Mouse (Mus musculus): ENCODE measurements around the gene Tcf7l2. TPM values are rescaled to one million over a fixed set of nuclear protein-coding genes. Genes with fewer than 3 reads are reported as not detected.

Gene Tcf7l2
- total and polyA plus RNA-seq, 2 experiments from 2014 or later: 3.0 to 38.6 TPM

- no peak overlapping the region for H3K4me3 ChIP-seq (ENCODE audit: low read depth, low read length)
- H3K4me1 ChIP-seq (ENCODE audit: control insufficient read depth, insufficient read depth): peaks cover 24% of the 10 kb centered on the region
- 51% methylated on average over 5 of the region's 5 CpGs for WGBS
- no peaks in the 10 kb centered on the region for H3K36me3 ChIP-seq (replicated peaks; ENCODE audit: control insufficient read depth, insufficient read depth, low read length)
- H3K4me2 ChIP-seq (ENCODE audit: low read depth, low read length): no peak overlapping the region
- peak overlapping the region; percentile 46; the same call in 1 of the 2 replicates for H3K27ac ChIP-seq (ENCODE audit: low read depth)
- H3K9me3 ChIP-seq (replicated peaks; ENCODE audit: control insufficient read depth, low read length): no peaks in the 10 kb centered on the region
- no peak overlapping the region for H3K9ac ChIP-seq (replicated peaks; ENCODE audit: low read depth, low read length)
- no peak for DNase-seq (ENCODE audit: low spot score)
- no peaks in the 10 kb centered on the region for H3K27me3 ChIP-seq (ENCODE audit: control insufficient read depth, insufficient read depth, low read length)
- ATAC-seq (ENCODE audit: insufficient read depth, low read depth): no peak
- TF ChIP-seq EP300 (IDR thresholded peaks at IDR 0.05; ENCODE audit: low read depth) (no peak), CTCF (IDR thresholded peaks at IDR 0.05; ENCODE audit: low read depth) (no peak)
These were observed 47.3 kb downstream of the Tcf7l2 start for GRCm38 (mm10) chr19:55788905-55789295.

GRCm38 (mm10) chr19:55789838-55790237, 48.2 kb downstream of the Tcf7l2 start:
- peaks cover 24% of the 10 kb centered on the region for H3K4me1 ChIP-seq (ENCODE audit: control insufficient read depth, insufficient read depth)
- TF ChIP-seq EP300 (IDR thresholded peaks at IDR 0.05; ENCODE audit: low read depth): no peak
- no peak for TF ChIP-seq CTCF (IDR thresholded peaks at IDR 0.05; ENCODE audit: low read depth)
- H3K27me3 ChIP-seq (ENCODE audit: control insufficient read depth, insufficient read depth, low read length): no peaks in the 10 kb centered on the region
- no peak overlapping the region for H3K9ac ChIP-seq (replicated peaks; ENCODE audit: low read depth, low read length)
- no peak overlapping the region for H3K27ac ChIP-seq (ENCODE audit: low read depth)
- H3K36me3 ChIP-seq (replicated peaks; ENCODE audit: control insufficient read depth, insufficient read depth, low read length): no peaks in the 10 kb centered on the region
- no peak for DNase-seq (ENCODE audit: low spot score)
- H3K4me3 ChIP-seq (ENCODE audit: low read depth, low read length): no peak overlapping the region
- H3K9me3 ChIP-seq (replicated peaks; ENCODE audit: control insufficient read depth, low read length): no peaks in the 10 kb centered on the region
- no peak overlapping the region for H3K4me2 ChIP-seq (ENCODE audit: low read depth, low read length)
- 41% methylated on average over 3 of the region's 3 CpGs for WGBS
- ATAC-seq (ENCODE audit: insufficient read depth, low read depth): no peak

DNA sequence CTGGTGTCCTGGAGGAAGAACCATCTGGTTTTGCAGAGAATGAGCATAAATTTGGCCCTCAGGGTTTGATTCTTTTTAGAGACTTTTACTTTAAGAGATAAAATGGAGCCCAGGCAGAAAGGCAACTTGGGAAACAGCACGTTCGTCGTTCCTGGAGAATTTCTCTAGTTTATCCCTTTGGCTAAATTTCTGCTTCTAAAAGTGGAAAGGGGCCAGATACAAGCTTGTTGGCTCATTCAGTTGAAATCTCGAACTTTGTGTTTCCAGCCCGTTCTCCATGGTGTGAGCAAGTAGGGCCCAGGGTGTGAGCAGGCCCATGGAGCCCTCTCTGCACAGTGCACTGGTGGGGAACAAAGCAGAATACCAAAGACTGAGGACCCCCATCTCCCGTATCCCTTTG, 49.7 kb downstream of the Tcf7l2 start:
- no peak overlapping the region for H3K4me2 ChIP-seq (ENCODE audit: low read depth, low read length)
- WGBS: 69% methylated on average over 6 of the region's 6 CpGs
- H3K9me3 ChIP-seq (replicated peaks; ENCODE audit: control insufficient read depth, low read length): no peaks in the 10 kb centered on the region
- H3K27ac ChIP-seq (ENCODE audit: low read depth): peak overlapping the region; percentile 41
- H3K27me3 ChIP-seq (ENCODE audit: control insufficient read depth, insufficient read depth, low read length): no peaks in the 10 kb centered on the region
- H3K9ac ChIP-seq (replicated peaks; ENCODE audit: low read depth, low read length): no peak overlapping the region
- no peak overlapping the region for H3K4me3 ChIP-seq (ENCODE audit: low read depth, low read length)
- H3K36me3 ChIP-seq (replicated peaks; ENCODE audit: control insufficient read depth, insufficient read depth, low read length): no peaks in the 10 kb centered on the region
- peaks cover 36% of the 10 kb centered on the region for H3K4me1 ChIP-seq (ENCODE audit: control insufficient read depth, insufficient read depth)
- DNase-seq (ENCODE audit: low spot score): peak; percentile 26
- no peak for TF ChIP-seq EP300 (IDR thresholded peaks at IDR 0.05; ENCODE audit: low read depth)
- no peak for TF ChIP-seq CTCF (IDR thresholded peaks at IDR 0.05; ENCODE audit: low read depth)
- no peak for ATAC-seq (ENCODE audit: insufficient read depth, low read depth)

DNA sequence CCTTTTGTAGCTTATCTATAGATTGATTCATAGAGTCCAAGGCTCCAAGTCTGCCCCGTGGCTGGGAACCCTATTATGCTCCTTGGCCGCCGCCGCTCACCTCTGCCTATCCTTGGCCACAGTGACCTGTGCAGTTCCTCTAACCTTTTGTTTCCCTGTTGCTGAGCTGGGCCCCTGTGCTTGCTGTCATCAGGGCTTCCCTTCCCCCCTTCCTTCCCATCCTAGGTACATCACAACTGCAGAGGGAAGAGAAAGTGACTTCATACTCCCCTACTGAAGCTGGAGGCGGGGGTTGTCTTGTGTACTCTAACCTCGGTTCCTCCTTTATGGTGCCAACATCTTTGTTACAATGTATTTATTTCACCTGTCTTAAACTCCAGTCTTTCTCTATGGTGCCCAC, 50.3 kb downstream of the Tcf7l2 start:
- 76% methylated on average over 6 of the region's 6 CpGs for WGBS
- no peaks in the 10 kb centered on the region for H3K27me3 ChIP-seq (ENCODE audit: control insufficient read depth, insufficient read depth, low read length)
- DNase-seq (ENCODE audit: low spot score) (no peak), ATAC-seq (ENCODE audit: insufficient read depth, low read depth) (no peak)
- H3K9ac ChIP-seq (replicated peaks; ENCODE audit: low read depth, low read length): no peak overlapping the region
- no peak overlapping the region for H3K4me2 ChIP-seq (ENCODE audit: low read depth, low read length)
- peaks cover 36% of the 10 kb centered on the region for H3K4me1 ChIP-seq (ENCODE audit: control insufficient read depth, insufficient read depth)
- TF ChIP-seq EP300 (IDR thresholded peaks at IDR 0.05; ENCODE audit: low read depth): no peak
- TF ChIP-seq CTCF (IDR thresholded peaks at IDR 0.05; ENCODE audit: low read depth): no peak
- no peaks in the 10 kb centered on the region for H3K36me3 ChIP-seq (replicated peaks; ENCODE audit: control insufficient read depth, insufficient read depth, low read length)
- peak overlapping the region; percentile 41; the same call in 1 of the 2 replicates for H3K27ac ChIP-seq (ENCODE audit: low read depth)
- no peak overlapping the region for H3K4me3 ChIP-seq (ENCODE audit: low read depth, low read length)
- H3K9me3 ChIP-seq (replicated peaks; ENCODE audit: control insufficient read depth, low read length): no peaks in the 10 kb centered on the region

- DNase-seq (ENCODE audit: low spot score): no peak
- H3K4me1 ChIP-seq (ENCODE audit: control insufficient read depth, insufficient read depth): peaks cover 41% of the 10 kb centered on the region
- no peaks in the 10 kb centered on the region for H3K9me3 ChIP-seq (replicated peaks; ENCODE audit: control insufficient read depth, low read length)
- TF ChIP-seq EP300 (IDR thresholded peaks at IDR 0.05; ENCODE audit: low read depth): no peak
- TF ChIP-seq CTCF (IDR thresholded peaks at IDR 0.05; ENCODE audit: low read depth): no peak
- no peak overlapping the region for H3K4me3 ChIP-seq (ENCODE audit: low read depth, low read length)
- H3K27me3 ChIP-seq (ENCODE audit: control insufficient read depth, insufficient read depth, low read length): no peaks in the 10 kb centered on the region
- H3K27ac ChIP-seq (ENCODE audit: low read depth): no peak overlapping the region
- H3K4me2 ChIP-seq (ENCODE audit: low read depth, low read length): no peak overlapping the region
- H3K36me3 ChIP-seq (replicated peaks; ENCODE audit: control insufficient read depth, insufficient read depth, low read length): no peaks in the 10 kb centered on the region
- ATAC-seq (ENCODE audit: insufficient read depth, low read depth): no peak
- H3K9ac ChIP-seq (replicated peaks; ENCODE audit: low read depth, low read length): no peak overlapping the region
- 53% methylated on average over 5 of the region's 5 CpGs for WGBS
These were observed 51.0 kb downstream of the Tcf7l2 start for GRCm38 (mm10) chr19:55792571-55792970.

- ATAC-seq (ENCODE audit: insufficient read depth, low read depth) (no peak), DNase-seq (ENCODE audit: low spot score) (no peak)
- no peak overlapping the region for H3K27ac ChIP-seq (ENCODE audit: low read depth)
- 77% methylated on average over 4 of the region's 4 CpGs for WGBS
- no peak overlapping the region for H3K9ac ChIP-seq (replicated peaks; ENCODE audit: low read depth, low read length)
- peaks cover 46% of the 10 kb centered on the region for H3K4me1 ChIP-seq (ENCODE audit: control insufficient read depth, insufficient read depth)
- no peaks in the 10 kb centered on the region for H3K36me3 ChIP-seq (replicated peaks; ENCODE audit: control insufficient read depth, insufficient read depth, low read length)
- TF ChIP-seq EP300 (IDR thresholded peaks at IDR 0.05; ENCODE audit: low read depth) (no peak), CTCF (IDR thresholded peaks at IDR 0.05; ENCODE audit: low read depth) (no peak)
- no peak overlapping the region for H3K4me2 ChIP-seq (ENCODE audit: low read depth, low read length)
- H3K27me3 ChIP-seq (ENCODE audit: control insufficient read depth, insufficient read depth, low read length): no peaks in the 10 kb centered on the region
- no peak overlapping the region for H3K4me3 ChIP-seq (ENCODE audit: low read depth, low read length)
- no peaks in the 10 kb centered on the region for H3K9me3 ChIP-seq (replicated peaks; ENCODE audit: control insufficient read depth, low read length)
These were observed 51.4 kb downstream of the Tcf7l2 start for GRCm38 (mm10) chr19:55793029-55793428.

Measured in heart, postnatal 0 days (tissue).